Mouse (Mus musculus): ENCODE measurements around the gene Jrkl. TPM values are rescaled to one million over a fixed set of nuclear protein-coding genes. Genes with fewer than 3 reads are reported as not detected.

The Jrkl gene
- 2.3 and 2.8 TPM in 2 replicates for total RNA-seq (2012; rRNA removed)

GRCm38 (mm10) chr9:13245481-13245880 is at the start of gene Jrkl:
Gene Jrkl (minus strand): TSS chr9:13245829.
- in situ Hi-C loops (cut with MboI; ENCODE audit: low sequenced_read_pairs in 2 of 2, unreplicated experiment in 2 of 2), result no loop called here
- H3K27ac ChIP-seq (ENCODE audit: insufficient read depth, low read depth, low read length, poor library complexity, severe bottlenecking), result peak within 1 kb of the TSS; percentile 63
- TF ChIP-seq HCFC1 (IDR thresholded peaks at IDR 0.05; ENCODE audit: borderline replicate concordance, insufficient read depth, low read length) (no peak), ZNF384 (IDR thresholded peaks at IDR 0.05; ENCODE audit: low read depth, low read length) (no peak), ZC3H11A (IDR thresholded peaks at IDR 0.05; ENCODE audit: borderline replicate concordance, low read depth, low read length) (no peak), CHD2 (IDR thresholded peaks at IDR 0.05; ENCODE audit: low read depth, low read length) (no peak), MAFK (IDR thresholded peaks at IDR 0.05; ENCODE audit: insufficient read depth, low read depth, low read length) (no peak)

GRCm38 (mm10) chr9:13287482-13287881 is 41.9 kb upstream of the Jrkl start:
- Histone ChIP-seq H3K9me3 (ENCODE audit: control insufficient read depth, insufficient read depth, low read depth, low read length) (no peaks in the 10 kb centered on the region), H3K4me3 (ENCODE audit: insufficient read depth in 1 of 2, low read depth in 1 of 2, low read length in 2 of 2, poor library complexity in 1 of 2, severe bottlenecking in 1 of 2) (no peak overlapping the region), H3K27ac (ENCODE audit: insufficient read depth, low read depth, low read length, poor library complexity, severe bottlenecking) (no peak overlapping the region), H3K36me3 (ENCODE audit: control insufficient read depth, insufficient read depth, low read length, poor library complexity, severe bottlenecking) (no peaks in the 10 kb centered on the region), H3K4me1 (ENCODE audit: control insufficient read depth in 2 of 2, insufficient read depth in 2 of 2, low read length in 2 of 2, poor library complexity in 1 of 2) (no peaks in the 10 kb centered on the region), H3K9ac (ENCODE audit: insufficient read depth, low read depth, low read length, poor library complexity, severe bottlenecking) (no peak overlapping the region)
- no peak for TF ChIP-seq ZC3H11A (IDR thresholded peaks at IDR 0.05; ENCODE audit: borderline replicate concordance, low read depth, low read length)
- no peak for TF ChIP-seq MAFK (IDR thresholded peaks at IDR 0.05; ENCODE audit: insufficient read depth, low read depth, low read length)
- TF ChIP-seq CHD2 (IDR thresholded peaks at IDR 0.05; ENCODE audit: low read depth, low read length), result no peak
- no peak for TF ChIP-seq HCFC1 (IDR thresholded peaks at IDR 0.05; ENCODE audit: borderline replicate concordance, insufficient read depth, low read length)
- no peak for TF ChIP-seq ZNF384 (IDR thresholded peaks at IDR 0.05; ENCODE audit: low read depth, low read length)
- DNase-seq (ENCODE audit: low read depth, low spot score), result no peak
- in situ Hi-C loops (cut with MboI; ENCODE audit: low sequenced_read_pairs in 2 of 2, unreplicated experiment in 2 of 2), result no loop called here

More at GRCm38 (mm10) chr9:13245481-13245880, at the start of gene Jrkl:
- H3K4me3 ChIP-seq (ENCODE audit: insufficient read depth in 1 of 2, low read depth in 1 of 2, low read length in 2 of 2, poor library complexity in 1 of 2, severe bottlenecking in 1 of 2), result peak within 1 kb of the TSS; percentile 74 to 75
- H3K4me1 ChIP-seq (ENCODE audit: control insufficient read depth in 2 of 2, insufficient read depth in 2 of 2, low read length in 2 of 2, poor library complexity in 1 of 2), result peaks cover 0 to 6% of the 10 kb centered on the region in 2 experiments; a peak in 1 of 4 replicates
- peak within 1 kb of the TSS; percentile 87 for H3K9ac ChIP-seq (ENCODE audit: insufficient read depth, low read depth, low read length, poor library complexity, severe bottlenecking)
- no peaks in the 10 kb centered on the region for H3K9me3 ChIP-seq (ENCODE audit: control insufficient read depth, insufficient read depth, low read depth, low read length)
- no peak for DNase-seq (ENCODE audit: low read depth, low spot score)
- no peaks in the 10 kb centered on the region for H3K36me3 ChIP-seq (ENCODE audit: control insufficient read depth, insufficient read depth, low read length, poor library complexity, severe bottlenecking)

- H3K27ac ChIP-seq (ENCODE audit: insufficient read depth, low read depth, low read length, poor library complexity, severe bottlenecking), result no peak overlapping the region
- no peak for TF ChIP-seq HCFC1 (IDR thresholded peaks at IDR 0.05; ENCODE audit: borderline replicate concordance, insufficient read depth, low read length)
- TF ChIP-seq ZNF384 (IDR thresholded peaks at IDR 0.05; ENCODE audit: low read depth, low read length), result no peak
- no peak for TF ChIP-seq CHD2 (IDR thresholded peaks at IDR 0.05; ENCODE audit: low read depth, low read length)
- TF ChIP-seq ZC3H11A (IDR thresholded peaks at IDR 0.05; ENCODE audit: borderline replicate concordance, low read depth, low read length), result no peak
- no peak for TF ChIP-seq MAFK (IDR thresholded peaks at IDR 0.05; ENCODE audit: insufficient read depth, low read depth, low read length)
- no peaks in the 10 kb centered on the region for H3K9me3 ChIP-seq (ENCODE audit: control insufficient read depth, insufficient read depth, low read depth, low read length)
- in situ Hi-C loops (cut with MboI; ENCODE audit: low sequenced_read_pairs in 2 of 2, unreplicated experiment in 2 of 2), result no loop called here
- no peaks in the 10 kb centered on the region for H3K36me3 ChIP-seq (ENCODE audit: control insufficient read depth, insufficient read depth, low read length, poor library complexity, severe bottlenecking)
- no peak for DNase-seq (ENCODE audit: low read depth, low spot score)
- no peak overlapping the region for H3K4me3 ChIP-seq (ENCODE audit: insufficient read depth in 1 of 2, low read depth in 1 of 2, low read length in 2 of 2, poor library complexity in 1 of 2, severe bottlenecking in 1 of 2)
- H3K9ac ChIP-seq (ENCODE audit: insufficient read depth, low read depth, low read length, poor library complexity, severe bottlenecking), result no peak overlapping the region
- no peaks in the 10 kb centered on the region for H3K4me1 ChIP-seq (ENCODE audit: control insufficient read depth in 2 of 2, insufficient read depth in 2 of 2, low read length in 2 of 2, poor library complexity in 1 of 2)
These were observed 27.6 kb upstream of the Jrkl start for GRCm38 (mm10) chr9:13273219-13273618.

GRCm38 (mm10) chr9:13260980-13261379 is 15.4 kb upstream of the Jrkl start:
- Histone ChIP-seq H3K4me1 (ENCODE audit: control insufficient read depth in 2 of 2, insufficient read depth in 2 of 2, low read length in 2 of 2, poor library complexity in 1 of 2) (peaks cover 2 to 5% of the 10 kb centered on the region in 2 experiments; a peak in 3 of 4 replicates), H3K9ac (ENCODE audit: insufficient read depth, low read depth, low read length, poor library complexity, severe bottlenecking) (no peak overlapping the region), H3K4me3 (ENCODE audit: insufficient read depth in 1 of 2, low read depth in 1 of 2, low read length in 2 of 2, poor library complexity in 1 of 2, severe bottlenecking in 1 of 2) (no peak overlapping the region), H3K36me3 (ENCODE audit: control insufficient read depth, insufficient read depth, low read length, poor library complexity, severe bottlenecking) (no peaks in the 10 kb centered on the region), H3K9me3 (ENCODE audit: control insufficient read depth, insufficient read depth, low read depth, low read length) (no peaks in the 10 kb centered on the region), H3K27ac (ENCODE audit: insufficient read depth, low read depth, low read length, poor library complexity, severe bottlenecking) (no peak overlapping the region)
- in situ Hi-C loops (cut with MboI; ENCODE audit: low sequenced_read_pairs in 2 of 2, unreplicated experiment in 2 of 2), result no loop called here
- no peak for DNase-seq (ENCODE audit: low read depth, low spot score)
- TF ChIP-seq CHD2 (IDR thresholded peaks at IDR 0.05; ENCODE audit: low read depth, low read length), result no peak

GRCm38 (mm10) chr9:13258173-13258572 is 12.5 kb upstream of the Jrkl start:
- no peaks in the 10 kb centered on the region for H3K36me3 ChIP-seq (ENCODE audit: control insufficient read depth, insufficient read depth, low read length, poor library complexity, severe bottlenecking)
- H3K4me1 ChIP-seq (ENCODE audit: control insufficient read depth in 2 of 2, insufficient read depth in 2 of 2, low read length in 2 of 2, poor library complexity in 1 of 2), result no peaks in the 10 kb centered on the region
- TF ChIP-seq ZNF384 (IDR thresholded peaks at IDR 0.05; ENCODE audit: low read depth, low read length) (no peak), CHD2 (IDR thresholded peaks at IDR 0.05; ENCODE audit: low read depth, low read length) (no peak), ZC3H11A (IDR thresholded peaks at IDR 0.05; ENCODE audit: borderline replicate concordance, low read depth, low read length) (no peak), HCFC1 (IDR thresholded peaks at IDR 0.05; ENCODE audit: borderline replicate concordance, insufficient read depth, low read length) (no peak), MAFK (IDR thresholded peaks at IDR 0.05; ENCODE audit: insufficient read depth, low read depth, low read length) (no peak)
- no peak for DNase-seq (ENCODE audit: low read depth, low spot score)
- H3K9me3 ChIP-seq (ENCODE audit: control insufficient read depth, insufficient read depth, low read depth, low read length), result no peaks in the 10 kb centered on the region
- H3K9ac ChIP-seq (ENCODE audit: insufficient read depth, low read depth, low read length, poor library complexity, severe bottlenecking), result no peak overlapping the region
- no peak overlapping the region for H3K4me3 ChIP-seq (ENCODE audit: insufficient read depth in 1 of 2, low read depth in 1 of 2, low read length in 2 of 2, poor library complexity in 1 of 2, severe bottlenecking in 1 of 2)
- H3K27ac ChIP-seq (ENCODE audit: insufficient read depth, low read depth, low read length, poor library complexity, severe bottlenecking), result no peak overlapping the region
- in situ Hi-C loops (cut with MboI; ENCODE audit: low sequenced_read_pairs in 2 of 2, unreplicated experiment in 2 of 2), result no loop called here
